Mouse (Mus musculus): ENCODE results near the gene Naaa.
A peak's percentile ranks its signal among the peaks of the same experiment; 100 is the strongest.

Naaa gene

GRCm38 (mm10) chr5:92262646-92263045 lies 15.3 kb downstream of the Naaa start:
- DNase-seq = no peak

DNA sequence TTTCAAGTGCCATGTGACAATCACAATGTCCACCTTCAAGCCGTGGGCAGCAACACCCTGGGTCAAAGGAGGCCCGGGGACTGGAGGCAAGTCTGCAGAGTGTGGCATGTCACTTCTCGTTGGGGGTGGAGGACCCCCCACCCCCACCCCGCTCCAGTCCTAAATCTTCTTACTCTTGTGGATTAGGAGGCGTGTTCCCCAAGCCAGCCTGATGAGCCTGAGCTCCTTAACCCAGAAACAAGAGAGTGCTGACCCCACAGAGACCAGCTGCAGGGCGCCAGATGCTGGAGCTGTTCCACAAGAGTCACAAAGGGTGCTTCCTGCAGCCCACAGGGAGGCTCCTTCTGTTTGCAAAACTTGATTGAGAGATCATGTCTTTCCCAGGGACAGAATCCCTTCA lies 21.8 kb downstream of the Naaa start, which contains the start of gene Ppef2:
Gene Ppef2 (minus strand): TSS at position 61 of the 400 bp plus-strand sequence.
- DNase-seq = peak in 1 of 2 experiments; percentile 20

GRCm38 (mm10) chr5:92254476-92254875 lies 23.5 kb downstream of the Naaa start:
- no peak for DNase-seq

DNA sequence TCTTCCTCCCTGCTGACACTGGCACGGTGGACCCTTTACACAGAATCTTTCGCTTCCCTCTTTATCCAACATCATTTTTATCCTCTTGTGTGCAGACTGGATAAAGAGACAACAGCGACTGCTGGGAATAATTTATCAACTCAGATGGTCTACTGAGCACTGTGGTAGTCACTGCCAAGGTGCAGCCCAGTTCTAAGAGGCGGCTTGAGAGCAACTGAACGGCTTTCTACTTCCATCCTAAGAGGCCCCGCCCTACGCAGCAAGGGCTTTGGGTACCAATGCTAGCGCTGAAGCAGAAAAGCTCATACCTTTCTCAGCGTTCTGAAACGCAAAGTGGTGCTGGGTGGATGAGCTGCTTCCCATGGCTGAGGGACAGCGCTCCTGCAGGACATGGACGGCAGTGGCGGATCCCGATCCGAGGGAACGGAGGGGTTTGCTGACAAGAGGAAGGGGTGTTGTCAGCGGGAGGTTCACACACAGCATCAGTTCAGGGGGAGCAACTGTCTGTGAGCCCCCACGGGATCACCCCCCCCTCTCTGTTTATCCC lies 25.1 kb downstream of the Naaa start:
- peak in 1 of 2 experiments; percentile 7 for DNase-seq

DNA sequence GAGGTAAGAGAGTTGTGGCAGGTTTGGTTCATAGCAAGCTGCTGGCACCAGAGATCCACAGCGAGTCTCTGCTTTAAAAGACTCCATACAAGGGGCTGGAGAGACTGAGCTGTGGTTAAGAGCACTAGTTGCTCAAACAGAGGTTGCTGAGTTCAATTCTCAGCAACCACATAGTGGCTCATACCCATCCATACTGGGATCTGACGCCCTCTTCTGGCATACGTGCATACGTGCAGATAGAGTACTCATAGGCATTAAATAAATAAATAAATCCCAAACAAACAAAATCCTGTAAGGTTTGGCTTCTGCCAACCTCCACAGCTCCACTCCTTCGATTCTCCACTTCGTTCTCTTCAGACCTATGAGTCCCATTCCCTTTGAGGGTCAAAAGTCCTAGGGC lies 25.9 kb downstream of the Naaa start:
- no peak for DNase-seq

- DNase-seq = no peak
These were observed 29.4 kb downstream of the Naaa start for GRCm38 (mm10) chr5:92248614-92249013.

- DNase-seq = no peak
These were observed 32.5 kb downstream of the Naaa start for GRCm38 (mm10) chr5:92245483-92245882.

DNA sequence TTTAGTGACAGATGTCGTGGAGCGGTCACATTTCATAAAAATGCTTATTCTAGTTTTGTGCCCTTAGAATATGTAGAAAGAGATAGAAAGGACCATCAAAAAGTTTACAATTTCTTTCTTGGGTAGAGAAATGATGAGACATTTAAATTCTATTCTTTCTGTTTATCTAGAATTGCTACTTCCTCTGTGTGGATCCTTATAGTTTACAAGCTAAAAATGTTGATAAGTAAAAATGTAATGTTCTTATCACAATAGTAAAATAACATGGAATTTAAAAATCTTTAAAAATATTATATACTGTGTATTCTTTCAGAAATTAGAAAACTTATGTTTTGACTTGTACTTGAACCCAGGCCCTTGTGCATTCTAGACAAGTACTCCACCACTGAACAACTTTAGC lies 33.1 kb downstream of the Naaa start:
- DNase-seq = no peak

- no peak for DNase-seq
These were observed 37.2 kb downstream of the Naaa start for GRCm38 (mm10) chr5:92240769-92241168.

DNA sequence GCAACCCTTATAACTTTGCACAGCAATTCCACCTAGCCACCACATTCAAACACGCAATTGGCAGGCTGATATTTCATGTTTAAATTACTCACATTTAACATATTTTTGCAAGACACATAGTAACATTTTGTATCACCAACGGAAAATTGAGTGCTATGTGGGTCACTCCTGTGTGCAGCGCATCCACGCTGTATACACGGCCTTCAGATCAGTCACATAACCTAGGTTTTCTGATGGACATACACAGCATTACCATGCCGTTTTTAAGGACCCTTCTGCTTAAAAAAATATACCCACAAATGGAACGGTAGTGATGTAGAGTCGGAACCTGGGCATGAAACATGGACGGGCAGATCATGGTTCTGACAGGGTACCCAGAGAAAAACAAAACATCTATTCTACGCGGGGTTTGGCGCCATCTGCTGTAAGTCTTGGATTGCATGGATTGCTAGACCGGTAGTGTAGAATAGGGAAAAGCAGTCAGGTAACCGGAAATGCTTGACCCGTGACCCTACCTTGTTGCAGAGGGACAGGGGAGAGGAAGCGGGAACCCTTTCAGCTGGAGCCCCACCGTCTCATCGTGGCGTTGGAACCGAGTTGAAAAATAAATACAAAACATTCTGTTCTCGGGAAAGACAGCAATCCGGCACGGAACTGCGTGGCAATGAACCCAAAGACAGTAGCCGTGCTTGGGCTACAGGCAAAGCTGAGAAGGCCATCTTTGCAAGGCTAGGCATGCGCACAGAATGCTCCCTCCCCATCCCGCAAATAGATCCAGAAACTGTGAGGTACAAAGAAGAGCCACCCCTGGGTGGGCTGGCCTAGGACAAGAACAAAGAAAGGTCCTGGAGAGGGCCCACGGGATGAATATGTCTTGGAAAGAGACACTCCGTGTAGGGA lies 38.4 kb downstream of the Naaa start:
- DNase-seq = peak; percentile 77 to 89

DNA sequence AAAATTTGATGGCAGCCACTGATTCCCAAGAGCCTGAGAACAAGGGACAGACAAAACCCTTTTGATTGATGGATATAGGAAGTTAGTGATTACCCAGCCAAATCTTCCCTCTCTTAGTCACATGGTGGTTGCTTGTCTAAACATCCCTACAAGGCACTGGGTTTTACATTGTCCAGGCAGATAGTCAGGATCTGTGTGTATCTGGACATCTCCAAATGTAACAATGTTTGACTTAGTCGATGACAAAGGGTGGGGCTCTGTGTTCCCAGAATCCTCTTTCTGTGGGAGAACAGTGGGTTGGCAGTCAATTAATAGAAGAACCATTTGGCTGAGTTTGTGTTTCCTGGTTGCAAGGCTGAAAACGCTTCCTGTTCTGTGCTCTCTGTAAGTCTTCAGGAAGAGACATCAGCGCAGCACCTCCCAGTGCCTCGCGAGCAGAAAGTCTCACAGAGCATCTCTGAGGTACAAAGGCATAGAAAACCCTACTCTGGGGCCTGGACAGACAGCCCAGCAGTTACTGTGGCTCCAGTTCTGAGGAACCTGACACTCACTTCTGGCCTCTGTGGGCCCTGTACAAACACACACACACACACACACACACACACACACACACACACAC lies 42.9 kb downstream of the Naaa start:
- DNase-seq = no peak

GRCm38 (mm10) chr5:92233366-92233765 lies 44.6 kb downstream of the Naaa start:
- DNase-seq = no peak

DNA sequence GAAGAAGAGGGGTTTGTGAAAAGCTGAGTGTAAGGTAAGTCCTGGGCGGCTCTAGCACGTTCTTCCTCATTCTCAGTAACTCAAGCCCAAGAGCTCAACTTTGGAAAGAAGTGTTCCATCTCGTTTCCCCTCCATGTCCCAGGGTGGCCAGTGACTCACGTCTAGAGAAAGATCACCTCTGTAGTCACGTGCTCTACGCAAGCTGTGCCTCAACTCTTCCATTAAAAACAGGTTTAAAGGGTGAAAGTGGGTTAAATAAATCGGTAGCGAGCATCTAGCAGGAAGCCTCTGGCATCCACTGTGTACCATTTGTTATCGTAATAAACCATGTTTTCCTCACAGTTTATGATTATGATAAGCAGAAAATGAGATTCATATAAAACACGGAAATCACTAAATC lies 46.1 kb downstream of the Naaa start:
- no peak for DNase-seq

DNA sequence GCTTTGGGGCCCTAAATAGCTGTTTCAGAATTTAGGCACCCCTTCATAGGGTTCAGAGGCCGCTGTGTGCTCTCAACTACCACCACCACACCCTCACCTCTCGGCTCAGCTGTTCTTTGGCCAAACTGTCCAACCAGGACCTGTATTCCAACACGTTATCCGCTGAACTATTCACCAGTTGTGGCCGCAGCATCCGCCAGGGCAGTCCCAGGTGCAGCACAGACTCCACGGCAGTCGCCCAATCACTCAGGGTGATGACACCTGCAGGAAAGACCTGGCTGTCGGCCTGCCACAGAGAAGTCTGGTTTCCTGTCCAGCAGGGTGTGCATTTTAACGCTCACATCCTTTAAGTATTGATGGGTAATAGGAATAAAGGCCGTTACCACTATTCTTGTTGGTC lies 47.7 kb downstream of the Naaa start:
- no peak for DNase-seq

DNA sequence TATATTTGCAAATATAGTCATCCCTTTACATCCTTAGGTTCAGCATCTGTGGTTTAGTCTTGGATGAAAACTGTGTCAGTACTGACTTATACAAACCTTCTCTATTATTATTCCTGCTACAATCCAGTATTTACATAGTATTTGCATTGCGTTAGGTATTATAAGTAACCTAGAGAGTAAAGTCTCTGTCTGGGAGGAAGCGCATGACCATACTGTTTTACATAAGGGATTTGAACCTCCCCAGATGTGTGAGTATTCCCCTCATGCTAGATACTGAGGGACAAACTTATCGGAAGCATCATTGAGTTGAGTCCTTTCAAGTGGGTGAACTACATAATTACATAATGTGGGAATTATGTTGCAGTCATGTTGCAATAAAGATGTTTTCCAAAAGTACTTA lies 48.5 kb downstream of the Naaa start:
- DNase-seq = no peak

DNA sequence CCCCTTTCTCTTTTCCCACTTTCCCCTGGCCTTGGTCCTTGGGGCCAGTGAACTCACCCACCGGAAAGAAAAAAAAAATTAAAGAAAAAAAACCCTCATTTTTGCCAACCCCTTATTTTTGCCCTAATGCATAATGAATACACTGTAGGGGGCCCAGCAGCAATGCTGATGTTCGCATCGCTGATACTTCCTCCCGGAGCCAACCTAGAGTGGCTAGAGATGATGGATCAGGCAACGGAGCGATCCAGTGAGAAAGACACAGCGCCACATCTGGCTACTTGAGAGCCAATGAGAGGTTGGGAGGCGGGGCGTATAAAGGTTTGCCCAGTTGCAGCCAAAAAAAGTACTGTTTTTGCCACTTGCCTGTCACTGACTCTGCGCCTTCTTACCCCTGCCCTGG lies 49.2 kb downstream of the Naaa start:
- DNase-seq = no peak

GRCm38 (mm10) chr5:92227782-92228181 lies 50.2 kb downstream of the Naaa start:
- no peak for DNase-seq

GRCm38 (mm10) chr5:92220287-92220902 lies 57.6 kb downstream of the Naaa start:
- DNase-seq = peak; percentile 40 to 47

DNA sequence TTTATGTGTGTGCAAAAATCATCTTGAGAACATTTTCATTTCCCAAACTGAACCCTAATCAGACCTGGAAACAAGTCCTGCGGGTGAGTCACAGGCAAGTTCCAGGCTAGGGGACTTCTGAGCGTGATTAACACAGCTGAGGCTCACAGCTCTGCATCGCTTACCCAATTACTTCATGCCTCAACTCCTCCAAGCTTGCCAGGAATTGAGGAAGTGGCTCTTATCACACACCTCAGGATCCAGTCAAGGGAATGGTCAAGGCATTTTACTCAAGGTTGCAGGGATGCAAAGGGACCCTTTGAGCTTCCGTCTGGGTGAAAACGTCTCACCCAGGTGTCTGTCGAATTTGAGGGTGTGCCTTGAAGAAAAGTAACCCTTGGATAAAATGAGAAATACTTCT lies 58.1 kb downstream of the Naaa start:
- DNase-seq = no peak

GRCm38 (mm10) chr5:92218915-92219793 lies 58.8 kb downstream of the Naaa start:
- DNase-seq = no peak

DNA sequence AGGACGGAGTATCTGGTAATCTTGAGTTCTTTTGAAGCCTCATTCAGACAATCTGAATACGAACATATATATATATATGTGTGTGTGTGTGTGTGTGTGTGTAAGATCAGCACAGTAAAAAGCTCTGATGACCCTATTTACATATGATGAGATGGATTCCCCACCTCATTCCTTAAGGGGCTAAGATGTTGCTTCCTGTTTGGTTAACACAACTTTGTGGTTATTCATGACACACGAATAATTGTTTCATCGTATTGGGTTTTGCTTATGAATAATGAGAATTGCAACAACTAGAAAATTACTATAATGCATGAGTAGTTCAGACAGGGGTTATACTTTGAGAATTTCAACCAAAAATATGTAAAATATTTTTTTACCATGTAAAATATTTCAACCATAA lies 62.7 kb downstream of the Naaa start, which contains the start of gene U90926:
Gene U90926 (minus strand): TSS at position 101 of the 400 bp plus-strand sequence.
- DNase-seq = no peak

GRCm38 (mm10) chr5:92212231-92212630 lies 65.7 kb downstream of the Naaa start:
- no peak for DNase-seq

Data from kidney, postnatal 36 days (tissue).